Mouse (Mus musculus) erythroblast, embryonic 14.5 days (primary cell): Measurements from ENCODE around the gene Fbxw8. TPM values are rescaled to one million over a fixed set of nuclear protein-coding genes. Genes with fewer than 3 reads are reported as not detected.

ENCODE experiments used
- H3K27me3 ChIP-seq: 2 replicates; pipeline ENCODE4 v1.6.1; 2012; ENCODE audit warnings: inconsistent platforms; ENCODE audit not compliant: control insufficient read depth
- H3K36me3 ChIP-seq: 2 replicates; pipeline ENCODE4 v1.6.1; 2012; ENCODE audit warnings: mild to moderate bottlenecking, inconsistent platforms; ENCODE audit not compliant: control insufficient read depth
- H3K4me1 ChIP-seq: 2 replicates; pipeline ENCODE4 v1.6.1; 2012; ENCODE audit warnings: inconsistent platforms; ENCODE audit not compliant: control insufficient read depth
- H3K4me3 ChIP-seq: replicated peaks from 2 replicates; pipeline ENCODE3; 2012; ENCODE audit warnings: moderate library complexity, mild to moderate bottlenecking, inconsistent platforms
- H3K9me3 ChIP-seq: 2 replicates; pipeline ENCODE4 v1.6.1; 2012; ENCODE audit warnings: low read length, inconsistent platforms, mixed read lengths; ENCODE audit not compliant: control insufficient read depth
- GATA1 ChIP-seq: IDR thresholded peaks from 2 replicates; pipeline ENCODE4 v1.6.1; 2012; ENCODE audit warnings: low read length, inconsistent platforms, mixed read lengths
- TAL1 ChIP-seq: IDR thresholded peaks from 3 replicates; pipeline ENCODE4 v1.6.1; 2012; ENCODE audit warnings: low read length, inconsistent platforms, mixed read lengths
- polyA plus RNA-seq: library from polyadenylated mRNA; stranded (reverse); fragments of >175 nt; gene quantifications from 2 replicates; pipeline ENCODE4 v1.2.3, GENCODE M21; 2012

Gene Fbxw8
- polyA plus RNA-seq, 1 experiment, result 1.4 TPM

DNA sequence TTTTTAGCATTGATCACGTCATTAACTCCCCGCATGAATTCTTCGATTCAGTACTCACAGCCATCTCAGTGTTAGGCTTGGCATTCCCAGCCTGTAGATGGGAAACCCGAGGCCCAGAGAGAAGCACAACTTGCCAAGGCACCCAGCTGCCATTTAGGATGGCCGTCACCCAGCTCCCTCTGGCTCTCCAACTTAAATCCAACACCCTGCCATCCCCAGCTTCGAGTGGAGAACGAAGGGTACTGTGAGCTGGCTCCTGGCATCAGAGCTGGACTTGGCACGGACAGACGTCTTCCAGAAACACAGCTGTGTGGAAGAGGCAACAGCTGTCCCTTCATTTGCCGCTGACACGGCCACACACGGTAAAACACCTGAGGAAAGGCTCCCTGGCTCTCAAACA, 9.3 kb upstream of the Fbxw8 start, which contains the start of gene Hrk:
Gene Hrk (plus strand): TSS at position 68 of the 400 bp plus-strand sequence.
- H3K9me3 ChIP-seq, result peaks cover 2% of the 10 kb centered on the region; the same call in 1 of the 2 replicates
- no peak within 1 kb of the TSS for H3K4me3 ChIP-seq
- TF ChIP-seq GATA1, result no peak
- TF ChIP-seq TAL1, result no peak
- H3K36me3 ChIP-seq, result no peaks in the 10 kb centered on the region
- H3K27me3 ChIP-seq, result peaks cover 77% of the 10 kb centered on the region
- H3K4me1 ChIP-seq, result no peaks in the 10 kb centered on the region

DNA sequence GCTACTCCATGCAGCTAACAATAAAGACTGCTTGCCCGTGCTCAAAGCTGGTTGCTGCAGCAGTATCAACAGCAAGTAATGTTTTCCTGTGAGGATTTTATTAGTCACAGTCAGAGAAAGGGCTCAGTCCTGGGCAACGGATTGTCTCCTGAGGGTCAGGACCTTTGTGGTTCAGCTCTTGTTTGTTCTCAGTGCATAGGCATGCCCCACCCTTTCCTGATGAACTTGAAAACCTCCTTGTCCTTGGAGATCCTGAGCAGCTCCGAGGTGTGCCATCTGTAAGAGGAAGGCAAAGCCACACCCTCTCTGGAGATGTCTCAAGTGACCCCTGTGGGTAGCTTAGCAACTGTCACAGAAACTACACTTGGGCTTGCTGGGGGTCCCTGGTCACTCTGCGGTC, 5.4 kb upstream of the Fbxw8 start:
- Histone ChIP-seq H3K4me1 (peaks cover 10% of the 10 kb centered on the region), H3K9me3 (no peaks in the 10 kb centered on the region), H3K4me3 (no peak overlapping the region), H3K27me3 (peaks cover 44% of the 10 kb centered on the region), H3K36me3 (no peaks in the 10 kb centered on the region)
- TF ChIP-seq GATA1 (no peak), TAL1 (no peak)

DNA sequence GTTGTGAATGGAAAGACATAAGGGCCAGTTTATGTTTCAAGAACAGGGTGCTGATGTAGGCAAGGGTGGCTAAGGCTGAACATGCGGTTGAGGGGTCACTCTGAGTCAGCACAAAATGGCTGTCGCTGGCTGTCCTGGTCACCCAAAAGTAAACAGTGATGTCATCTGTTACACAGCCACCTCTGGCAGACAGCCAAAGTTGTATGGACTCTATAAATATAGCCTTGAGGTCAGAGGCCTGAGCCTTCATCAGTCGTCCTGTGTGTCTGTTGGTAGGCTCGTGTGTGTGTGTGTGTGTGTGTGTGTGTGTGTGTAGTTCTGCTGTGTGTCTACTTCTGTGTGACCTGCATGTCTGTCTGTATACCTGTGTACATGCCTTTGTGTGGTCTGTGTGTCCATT, 1.7 kb upstream of the Fbxw8 start:
- H3K4me3 ChIP-seq, result no peak overlapping the region
- peaks cover 32% of the 10 kb centered on the region for H3K4me1 ChIP-seq
- no peaks in the 10 kb centered on the region for H3K9me3 ChIP-seq
- H3K27me3 ChIP-seq, result peaks cover 17% of the 10 kb centered on the region
- peaks cover 13% of the 10 kb centered on the region for H3K36me3 ChIP-seq
- TF ChIP-seq GATA1 (no peak), TAL1 (no peak)

DNA sequence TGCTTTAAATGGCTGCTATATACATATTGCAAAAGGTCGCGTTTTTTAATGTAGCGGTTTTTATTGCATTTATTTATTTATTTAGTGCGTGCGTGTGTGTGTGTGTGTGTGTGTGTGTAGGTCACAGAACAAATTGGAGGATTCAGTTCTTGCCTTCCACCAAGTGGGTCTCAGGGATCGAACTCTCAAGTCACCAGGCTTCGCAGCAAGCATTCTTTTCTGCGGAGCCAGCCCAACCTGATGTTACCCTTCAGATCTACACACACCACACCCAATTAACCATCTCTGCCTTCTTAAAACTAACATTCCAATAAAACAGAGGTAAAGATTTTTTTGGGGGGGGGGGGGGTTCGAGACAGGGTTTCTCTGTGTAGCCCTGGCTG, 292 bp upstream of the Fbxw8 start:
- Histone ChIP-seq H3K4me3 (peak overlapping the region; percentile 93), H3K36me3 (peaks cover 21% of the 10 kb centered on the region), H3K9me3 (no peaks in the 10 kb centered on the region), H3K4me1 (peaks cover 32% of the 10 kb centered on the region), H3K27me3 (peaks cover 3% of the 10 kb centered on the region)
- TF ChIP-seq TAL1 (no peak), GATA1 (no peak)

DNA sequence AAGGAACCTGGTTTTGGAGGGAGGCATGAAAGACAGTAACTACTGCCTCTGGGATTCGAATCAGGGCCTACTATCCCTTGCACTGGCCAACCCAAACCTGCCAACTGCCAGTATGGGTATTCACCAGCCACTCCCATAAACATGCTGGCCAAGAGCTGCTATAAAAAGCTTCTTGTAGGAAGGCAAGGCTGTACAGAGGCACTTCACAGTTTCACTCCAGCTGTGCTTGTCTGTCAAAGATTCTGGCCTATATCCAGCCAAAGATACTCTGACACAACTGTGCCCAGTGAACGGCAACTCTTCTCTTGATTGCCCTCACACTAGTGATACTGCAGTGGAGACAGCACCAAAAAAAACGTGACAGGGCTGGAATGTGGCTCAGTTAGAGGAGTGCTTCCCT, 5.6 kb downstream of the Fbxw8 start:
- Histone ChIP-seq H3K36me3 (peaks cover 46% of the 10 kb centered on the region), H3K4me1 (peaks cover 14% of the 10 kb centered on the region), H3K27me3 (no peaks in the 10 kb centered on the region), H3K4me3 (no peak overlapping the region), H3K9me3 (no peaks in the 10 kb centered on the region)
- TF ChIP-seq TAL1 (no peak), GATA1 (no peak)

DNA sequence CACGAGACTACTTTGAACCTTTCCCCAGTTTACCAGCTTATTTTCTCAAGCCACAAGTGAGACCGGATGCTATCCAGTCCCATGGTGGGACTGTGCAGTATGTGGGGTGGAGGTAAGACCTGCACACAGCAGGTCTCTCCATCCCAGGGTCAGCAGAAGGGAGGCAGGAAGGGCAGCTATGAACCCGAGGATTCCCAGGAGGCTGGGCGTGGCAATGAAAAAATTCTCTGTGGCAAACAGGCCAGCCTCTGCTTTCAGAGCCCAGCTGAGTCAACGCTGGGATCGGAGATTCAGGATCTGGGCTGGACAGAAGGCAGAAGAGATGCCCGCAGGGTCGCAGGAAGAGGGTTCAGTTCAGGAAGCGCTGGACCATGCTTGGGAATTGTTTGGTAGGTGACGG, 8.0 kb downstream of the Fbxw8 start:
- Histone ChIP-seq H3K4me3 (no peak overlapping the region), H3K27me3 (no peaks in the 10 kb centered on the region), H3K36me3 (peaks cover 47% of the 10 kb centered on the region), H3K4me1 (no peaks in the 10 kb centered on the region), H3K9me3 (no peaks in the 10 kb centered on the region)
- TF ChIP-seq GATA1 (no peak), TAL1 (no peak)

DNA sequence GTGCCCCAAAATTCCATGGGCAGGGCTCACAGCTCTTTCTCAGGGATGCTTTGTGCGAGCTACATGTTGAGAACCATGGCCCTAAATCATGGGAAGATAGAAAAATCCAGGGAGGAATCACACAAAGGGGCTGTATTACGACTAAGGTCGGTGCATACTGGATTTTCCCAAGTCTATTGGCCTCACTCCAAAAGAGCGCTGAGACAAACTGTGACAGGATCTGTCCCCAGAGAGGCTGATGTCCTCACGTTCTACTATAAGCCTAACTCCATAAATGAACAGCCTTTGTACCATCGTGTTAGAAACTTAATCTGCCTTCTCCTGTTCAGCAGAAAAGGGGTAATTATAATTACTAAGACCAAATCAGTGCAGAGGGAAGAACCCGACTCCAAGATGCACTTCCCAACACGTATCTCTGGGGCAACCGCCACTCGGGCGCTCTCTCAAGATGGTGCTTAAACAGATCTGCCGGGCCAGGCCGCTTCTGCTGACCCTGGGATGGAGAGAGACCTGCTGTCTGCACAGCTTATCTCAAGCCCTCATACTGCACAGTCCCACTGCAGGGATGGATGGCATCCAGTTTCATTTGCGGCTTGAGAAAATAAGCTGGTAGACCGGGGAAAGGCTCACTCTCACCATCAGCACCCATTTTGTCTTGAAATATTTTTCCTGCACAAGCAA, 9.1 kb downstream of the Fbxw8 start:
- no peak for TF ChIP-seq GATA1
- no peak for TF ChIP-seq TAL1
- Histone ChIP-seq H3K4me1 (no peaks in the 10 kb centered on the region), H3K4me3 (no peak overlapping the region), H3K36me3 (peaks cover 51% of the 10 kb centered on the region), H3K27me3 (no peaks in the 10 kb centered on the region), H3K9me3 (no peaks in the 10 kb centered on the region)

DNA sequence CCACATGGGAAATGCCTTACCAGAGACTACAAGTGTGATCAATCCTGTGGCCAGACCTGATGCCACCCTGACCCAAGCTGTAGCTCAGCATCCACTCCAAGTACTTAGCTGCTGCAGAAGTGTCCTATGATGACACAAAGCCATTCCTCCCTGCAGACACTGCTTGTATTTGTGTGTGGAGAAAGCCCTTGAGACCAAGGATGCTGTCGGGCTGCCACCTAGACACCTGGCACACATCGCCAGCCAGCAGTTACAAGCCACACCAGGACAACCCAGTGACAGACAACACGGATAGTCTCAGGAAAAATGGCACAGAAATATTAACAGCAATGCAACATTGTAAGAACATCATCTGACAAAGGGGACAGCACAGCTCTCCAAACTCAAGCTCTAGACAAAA, 9.8 kb downstream of the Fbxw8 start:
- H3K36me3 ChIP-seq, result peaks cover 54% of the 10 kb centered on the region
- H3K4me1 ChIP-seq, result no peaks in the 10 kb centered on the region
- TF ChIP-seq TAL1 (no peak), GATA1 (no peak)
- H3K9me3 ChIP-seq, result no peaks in the 10 kb centered on the region
- H3K4me3 ChIP-seq, result no peak overlapping the region
- no peaks in the 10 kb centered on the region for H3K27me3 ChIP-seq

DNA sequence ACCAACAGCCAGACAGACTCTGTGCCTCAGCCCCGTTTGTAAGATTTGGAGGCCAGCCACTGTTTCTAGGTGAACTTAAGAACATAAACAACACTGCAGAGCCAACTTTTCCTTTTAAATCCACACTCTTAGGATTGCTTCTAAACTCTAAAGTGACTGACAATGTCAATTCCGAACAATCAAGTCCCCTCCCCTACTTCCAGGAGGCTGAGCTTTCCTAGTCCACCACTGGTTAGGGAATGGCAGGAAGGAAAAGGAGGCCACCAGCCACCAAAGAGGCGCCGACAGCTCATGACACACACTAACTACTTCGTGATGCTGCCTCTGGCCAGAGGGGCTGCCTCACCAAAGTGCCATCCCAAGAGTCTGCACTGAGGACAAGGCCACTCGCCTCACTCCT, 10.5 kb downstream of the Fbxw8 start:
- TF ChIP-seq TAL1, result no peak
- TF ChIP-seq GATA1, result no peak
- H3K9me3 ChIP-seq, result no peaks in the 10 kb centered on the region
- H3K27me3 ChIP-seq, result no peaks in the 10 kb centered on the region
- peaks cover 56% of the 10 kb centered on the region for H3K36me3 ChIP-seq
- H3K4me3 ChIP-seq, result no peak overlapping the region
- no peaks in the 10 kb centered on the region for H3K4me1 ChIP-seq

DNA sequence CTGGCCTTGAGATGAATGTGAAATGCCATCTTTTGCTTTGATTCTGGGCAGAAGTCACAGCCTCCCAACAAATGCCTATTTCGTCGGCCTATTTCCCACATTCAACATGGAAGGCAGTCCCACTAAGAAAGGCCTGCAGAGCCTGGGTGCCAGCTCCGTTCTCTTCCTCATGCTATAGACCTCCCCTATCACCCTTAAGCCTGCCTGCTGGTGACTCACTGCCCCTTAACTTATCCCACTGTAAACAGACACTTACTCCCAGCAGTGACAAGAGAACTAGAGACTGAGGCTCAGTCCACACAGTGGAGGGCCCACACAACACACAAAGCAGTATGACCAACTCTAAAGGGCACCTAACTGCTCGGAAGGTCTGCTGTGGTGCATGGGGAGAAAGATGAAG, 10.9 kb downstream of the Fbxw8 start:
- TF ChIP-seq TAL1 (no peak), GATA1 (no peak)
- no peaks in the 10 kb centered on the region for H3K9me3 ChIP-seq
- peaks cover 55% of the 10 kb centered on the region for H3K36me3 ChIP-seq
- H3K4me3 ChIP-seq, result no peak overlapping the region
- H3K27me3 ChIP-seq, result no peaks in the 10 kb centered on the region
- no peaks in the 10 kb centered on the region for H3K4me1 ChIP-seq
